Mouse (Mus musculus) liver, postnatal 0 days (tissue): ENCODE measurements around the gene Chac1.

Experiments
- CTCF ChIP-seq: sonication (generic); IDR thresholded peaks from 2 replicates; pipeline ENCODE4 v1.5.1; 2016; ENCODE audit warnings: antibody characterized with exemption, low read depth
- EP300 ChIP-seq: IDR thresholded peaks from 2 replicates; pipeline ENCODE4 v1.6.1; 2016; ENCODE audit warnings: antibody characterized with exemption, low read depth, mild to moderate bottlenecking

- TF ChIP-seq CTCF: no peak
- no peak for TF ChIP-seq EP300
Measured at GRCm38 (mm10) chr2:119388266-119388665, 37.2 kb downstream of the Chac1 start.
